Mouse (Mus musculus) monocyte, adult 5-6 weeks (primary cell): ENCODE measurements around the gene Asphd2. TPM values are rescaled to one million over a fixed set of nuclear protein-coding genes. Genes with fewer than 3 reads are reported as not detected.
"Not testable (repeated sequence)": the region's sequence is repeated elsewhere in the genome, so short reads cannot be mapped to it uniquely, and the experiment has no call there.

ENCODE experiments used
- ATAC-seq: fragments of 153-309, 156-312 bp; replicated peaks from 2 replicates; pipeline ENCODE4 v1.8.0; 2017; ENCODE audit warnings: mild to moderate bottlenecking; ENCODE audit not compliant: low TSS enrichment, insufficient number of reproducible peaks, severe bottlenecking, poor library complexity, low FRiP score
- total RNA-seq: library from RNA; stranded (forward); fragments of 200-1000, 200-491, 200-594 nt; gene quantifications from 3 replicates; pipeline ENCODE4 v1.2.3, GENCODE M21; 2017

Asphd2 gene
- total RNA-seq = not detected in 3 replicates

- no peak for ATAC-seq
Measured at GRCm38 (mm10) chr5:112394779-112395443, at the start of gene Asphd2. Gene Asphd2 (minus strand): TSS chr5:112394866.

- ATAC-seq = no peak
Measured at GRCm38 (mm10) chr5:112438535-112438934, 43.9 kb upstream of the Asphd2 start.

- peak; percentile 53 for ATAC-seq
Measured at GRCm38 (mm10) chr5:112433004-112433403, 38.3 kb upstream of the Asphd2 start.

- ATAC-seq = no peak
Measured at GRCm38 (mm10) chr5:112432033-112432432, 37.4 kb upstream of the Asphd2 start.

- no peak for ATAC-seq
Measured at GRCm38 (mm10) chr5:112431120-112431775, 36.6 kb upstream of the Asphd2 start.

- no peak for ATAC-seq
Measured at GRCm38 (mm10) chr5:112428944-112429343, 34.3 kb upstream of the Asphd2 start.

GRCm38 (mm10) chr5:112427283-112427682, 32.6 kb upstream of the Asphd2 start:
- ATAC-seq = no peak

GRCm38 (mm10) chr5:112426635-112427034, 32.0 kb upstream of the Asphd2 start:
- ATAC-seq = no peak

GRCm38 (mm10) chr5:112419535-112419934, 24.9 kb upstream of the Asphd2 start:
- no peak for ATAC-seq

GRCm38 (mm10) chr5:112418023-112418422, 23.4 kb upstream of the Asphd2 start:
- ATAC-seq = no peak

GRCm38 (mm10) chr5:112416673-112417072, 22.0 kb upstream of the Asphd2 start:
- no peak for ATAC-seq

GRCm38 (mm10) chr5:112412781-112413180, 18.1 kb upstream of the Asphd2 start:
- ATAC-seq = not testable (repeated sequence)

- ATAC-seq = no peak
Measured at GRCm38 (mm10) chr5:112411514-112412335, 17.1 kb upstream of the Asphd2 start.

GRCm38 (mm10) chr5:112411072-112411471, 16.4 kb upstream of the Asphd2 start:
- no peak for ATAC-seq

- no peak for ATAC-seq
Measured at GRCm38 (mm10) chr5:112409274-112409673, 14.6 kb upstream of the Asphd2 start.

- no peak for ATAC-seq
Measured at GRCm38 (mm10) chr5:112406017-112406416, 11.4 kb upstream of the Asphd2 start.

GRCm38 (mm10) chr5:112402437-112402836, 7.8 kb upstream of the Asphd2 start:
- ATAC-seq = no peak

GRCm38 (mm10) chr5:112399284-112399683, 4.6 kb upstream of the Asphd2 start:
- ATAC-seq = no peak

- ATAC-seq = no peak
Measured at GRCm38 (mm10) chr5:112396066-112396465, 1.4 kb upstream of the Asphd2 start.

GRCm38 (mm10) chr5:112394415-112394763, 277 bp downstream of the Asphd2 start:
- ATAC-seq = no peak
